Mouse (Mus musculus) thymus, postnatal 36 days (tissue): ENCODE data around the gene Fam76a.
A peak's percentile ranks its signal among the peaks of the same experiment; 100 is the strongest.
"Not testable (repeated sequence)": the region's sequence is repeated elsewhere in the genome, so short reads cannot be mapped to it uniquely, and the experiment has no call there.

Experiments used
- DNase-seq, 2 experiments: peaks; one replicate each; pipeline ENCODE4 v3.0.0; 2022; ENCODE audit warnings: mixed read lengths in 2 of 2

Fam76a gene

DNA sequence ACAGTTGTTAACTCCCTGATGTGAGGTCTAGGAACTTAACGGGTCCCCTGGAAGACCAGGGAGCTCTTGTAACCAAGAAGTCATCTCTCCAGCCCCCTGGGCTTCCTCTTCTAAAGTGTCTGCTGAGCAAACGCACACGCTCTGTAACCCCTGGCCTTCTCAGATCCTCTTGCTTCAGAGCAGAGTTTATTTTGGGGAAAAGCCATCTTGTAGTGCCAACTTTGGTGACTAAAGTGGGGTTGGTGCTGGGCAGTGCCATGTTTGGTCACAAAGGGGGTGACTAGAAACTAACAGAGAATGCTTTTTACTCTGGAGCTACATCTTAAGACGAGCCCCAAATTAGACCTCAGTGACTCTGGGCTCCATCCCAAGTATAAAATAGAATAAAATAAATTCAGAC is 22.4 kb upstream of the Fam76a start:
- DNase-seq: no peak

DNA sequence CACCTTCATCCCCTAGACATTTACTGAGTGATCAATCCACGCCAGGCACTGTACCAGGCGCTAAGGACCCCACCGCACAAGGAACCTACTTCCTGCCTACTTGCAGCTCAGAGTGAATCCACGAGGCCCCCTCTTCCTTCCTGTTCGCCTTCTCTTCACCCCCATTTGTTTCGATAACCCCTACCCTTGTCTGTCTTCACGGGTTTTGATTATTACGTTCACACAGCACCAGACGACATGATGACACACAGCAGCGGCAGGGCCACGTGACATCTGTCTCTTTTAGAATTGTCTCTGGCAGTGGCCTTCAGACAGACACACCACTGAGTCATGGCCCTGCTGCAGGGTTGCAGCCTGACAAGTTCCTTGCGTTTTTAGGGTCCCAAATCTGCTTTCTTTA is 21.7 kb upstream of the Fam76a start:
- DNase-seq: peak; percentile 42 to 58

DNA sequence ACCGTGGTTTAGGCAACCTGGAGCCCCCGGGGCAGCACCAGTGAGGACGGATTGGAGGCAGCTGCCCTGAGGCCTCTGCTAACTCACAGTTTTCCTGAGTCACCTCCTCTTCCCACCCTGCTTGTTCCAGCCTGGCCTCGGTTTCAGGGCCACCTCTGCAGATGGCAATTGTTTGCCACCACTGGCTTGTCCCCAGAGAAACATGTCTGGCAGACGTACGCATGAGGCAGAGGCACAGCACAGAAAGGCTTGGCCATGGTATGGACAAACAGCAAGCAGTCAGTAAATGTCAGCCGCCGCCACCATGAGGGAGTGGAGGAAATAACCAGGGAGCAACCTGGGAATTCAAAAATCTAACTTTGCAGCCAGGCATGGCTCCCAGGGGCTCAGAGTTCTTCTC is 20.7 kb upstream of the Fam76a start:
- peak in 1 of 2 experiments; percentile 25 for DNase-seq

DNA sequence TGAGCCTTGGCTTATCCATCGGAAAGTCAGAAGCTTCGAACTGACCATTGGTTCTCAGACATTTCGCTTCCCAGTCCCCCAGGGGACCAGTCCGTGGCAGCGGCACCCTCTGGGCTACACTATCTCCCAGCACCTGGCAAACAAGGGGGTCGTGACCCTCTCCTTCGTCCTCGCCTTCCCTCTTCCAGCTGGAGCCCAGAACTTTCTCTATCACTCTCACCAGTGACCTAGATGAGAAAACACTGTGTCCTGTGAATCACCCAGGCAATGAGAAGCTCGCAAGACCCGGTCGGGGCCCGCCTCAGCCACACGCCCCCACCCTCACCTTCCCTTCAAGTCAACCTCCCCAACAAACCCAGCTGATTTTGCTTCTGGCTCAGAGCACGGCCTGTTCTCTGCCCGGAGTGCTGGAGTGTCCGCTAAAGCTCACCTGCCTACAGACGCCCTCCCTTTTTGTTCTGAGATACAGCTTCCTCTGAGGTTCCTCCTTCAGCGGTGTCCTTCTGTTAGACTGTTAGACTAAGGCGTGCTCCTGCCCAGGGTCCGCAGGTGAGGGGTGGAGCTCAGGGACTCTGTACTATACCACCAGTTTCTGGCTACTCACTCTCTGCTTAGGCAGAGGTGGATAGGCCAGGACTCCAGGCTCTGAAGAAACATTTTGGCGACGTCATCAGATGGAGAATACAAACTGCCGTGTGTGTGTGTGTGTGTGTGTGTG is 18.8 kb upstream of the Fam76a start:
- no peak for DNase-seq

DNA sequence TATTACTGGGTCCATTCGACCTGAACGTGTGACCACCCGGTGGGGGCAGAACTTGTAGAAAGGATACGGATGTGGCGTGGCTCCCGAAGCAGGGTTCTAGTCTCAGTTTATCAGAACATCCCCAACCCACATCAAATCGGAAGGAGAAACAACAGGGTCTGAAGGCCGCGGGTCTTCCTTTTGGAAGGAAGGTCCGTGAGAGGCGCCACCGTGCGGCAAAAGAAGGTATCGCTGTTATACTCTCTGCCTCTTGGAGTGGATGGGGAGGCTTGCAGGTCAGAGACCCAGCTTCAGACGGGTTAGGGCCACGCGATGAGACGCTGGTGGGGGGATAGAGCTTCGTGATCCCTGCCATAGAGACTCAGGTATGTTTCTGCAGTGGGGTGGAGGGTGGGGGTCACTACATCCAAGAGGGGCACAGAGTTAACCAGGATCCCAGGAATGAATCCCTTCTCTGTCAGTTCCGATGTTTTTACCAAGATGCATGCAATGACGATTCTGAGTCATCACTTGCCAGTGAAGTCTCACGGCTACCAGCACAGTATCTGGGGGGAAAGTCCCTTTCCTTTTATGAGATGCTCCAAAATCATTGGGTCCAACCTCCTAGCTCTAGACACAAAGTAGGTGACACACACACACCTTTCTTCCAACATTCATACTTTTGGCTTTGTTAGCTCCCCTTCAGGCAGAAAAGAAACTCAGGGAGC is 17.2 kb upstream of the Fam76a start:
- DNase-seq: peak; percentile 73 to 79

DNA sequence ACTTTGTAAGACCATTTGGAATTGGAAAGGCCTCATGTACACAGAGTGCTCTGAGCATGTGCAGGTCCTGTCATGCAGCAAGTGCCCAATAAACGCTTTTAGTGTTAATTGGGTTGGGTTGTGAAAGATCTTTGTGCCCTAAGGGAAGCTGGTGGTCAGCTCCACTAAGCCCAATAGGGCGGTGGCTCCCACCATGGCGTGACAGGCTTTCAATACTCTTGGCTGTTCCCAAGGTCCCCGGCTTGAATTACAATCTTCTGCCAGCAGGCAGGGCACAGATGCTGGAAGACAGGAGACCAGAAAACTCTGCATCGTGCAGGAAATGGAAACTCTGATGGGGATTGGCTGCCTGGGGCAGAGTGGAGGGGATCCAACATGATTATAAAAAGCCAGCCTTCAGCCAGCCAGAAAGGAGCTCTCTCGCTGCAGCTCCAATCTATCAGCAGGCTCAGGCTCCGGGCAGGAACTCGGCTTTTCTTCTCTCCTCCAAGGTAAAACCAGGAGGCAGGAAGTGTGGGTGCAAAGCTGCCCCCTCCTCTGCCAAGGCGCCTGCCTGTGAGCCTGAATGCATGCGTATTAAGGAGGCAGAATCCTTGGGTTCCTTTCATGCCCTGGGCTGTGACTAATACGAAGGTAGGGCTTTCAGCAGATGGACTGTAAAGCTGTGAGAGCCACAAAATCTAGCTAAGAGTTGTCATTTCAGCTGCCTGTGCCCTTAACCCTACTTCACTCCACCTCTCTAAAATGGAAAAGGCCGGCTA is 16.0 kb upstream of the Fam76a start:
- DNase-seq: no peak

DNA sequence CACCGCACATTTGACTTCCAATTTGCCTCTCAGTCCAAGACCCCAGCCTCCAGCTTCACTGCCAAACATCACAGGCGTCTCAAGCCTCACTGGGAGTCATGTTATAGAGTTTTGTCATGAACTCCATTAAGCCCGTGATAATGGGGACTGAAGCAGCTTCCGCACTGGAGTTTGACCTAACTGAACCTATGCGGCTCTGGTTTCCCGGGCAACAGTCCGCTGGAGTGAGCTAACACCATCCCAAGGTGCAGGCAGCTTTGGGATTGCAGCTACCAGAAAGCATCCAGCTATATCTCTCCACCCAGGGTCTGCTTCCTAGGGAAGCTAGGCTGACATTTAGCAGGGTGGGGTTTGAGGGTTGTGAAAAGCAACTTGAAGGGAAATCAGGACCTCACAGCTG is 12.3 kb upstream of the Fam76a start:
- DNase-seq: no peak

DNA sequence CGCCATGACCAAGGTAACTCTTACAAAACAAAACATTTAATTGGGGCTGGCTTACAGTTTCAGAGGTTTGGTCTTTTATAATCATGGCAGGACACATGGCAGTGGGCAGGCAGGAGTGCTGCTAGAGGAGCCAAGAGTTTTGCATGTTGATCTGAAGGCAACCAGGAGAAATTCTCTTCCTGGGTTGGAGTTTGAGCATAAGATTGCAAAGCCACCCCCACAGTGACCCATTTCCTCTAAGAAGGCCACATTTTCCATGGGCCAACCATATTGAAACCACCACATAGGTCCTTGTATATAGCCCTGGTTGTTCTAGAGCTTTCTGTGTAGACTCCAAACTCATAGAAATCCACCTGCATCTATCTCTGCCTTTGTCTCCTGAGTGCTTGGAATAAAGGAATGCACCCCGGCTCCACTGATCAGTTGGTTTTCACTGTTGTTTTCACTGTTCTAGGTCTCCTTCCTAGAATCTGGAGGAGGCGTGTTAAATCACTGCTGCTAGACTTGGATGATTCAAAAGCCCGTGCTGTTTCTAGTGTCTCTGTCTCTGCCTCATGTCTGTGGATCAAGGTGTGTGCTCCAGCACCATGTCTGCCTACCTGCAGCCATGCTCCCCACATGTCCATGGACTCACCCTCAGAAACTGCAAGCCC is 10.5 kb upstream of the Fam76a start:
- DNase-seq: no peak

DNA sequence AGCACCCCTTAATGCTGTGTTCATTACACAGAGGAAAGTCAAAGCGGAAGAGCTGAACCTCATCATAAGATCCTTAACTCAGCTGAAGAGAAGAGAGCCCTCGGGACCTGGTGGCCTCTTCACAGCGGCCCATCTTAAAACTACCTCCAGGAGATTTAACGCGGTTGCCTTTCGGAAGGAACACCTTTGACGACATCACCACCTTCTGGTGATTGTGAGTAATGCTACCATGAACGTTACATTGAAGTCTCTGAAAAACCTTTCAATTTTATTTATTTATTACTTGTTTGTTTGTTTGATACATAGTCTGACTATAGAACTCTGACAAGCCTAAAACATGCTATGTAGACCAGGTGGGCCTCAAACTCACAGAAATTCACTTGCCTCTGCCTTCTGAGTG is 8.4 kb upstream of the Fam76a start:
- DNase-seq: peak in 1 of 2 experiments; percentile 45

DNA sequence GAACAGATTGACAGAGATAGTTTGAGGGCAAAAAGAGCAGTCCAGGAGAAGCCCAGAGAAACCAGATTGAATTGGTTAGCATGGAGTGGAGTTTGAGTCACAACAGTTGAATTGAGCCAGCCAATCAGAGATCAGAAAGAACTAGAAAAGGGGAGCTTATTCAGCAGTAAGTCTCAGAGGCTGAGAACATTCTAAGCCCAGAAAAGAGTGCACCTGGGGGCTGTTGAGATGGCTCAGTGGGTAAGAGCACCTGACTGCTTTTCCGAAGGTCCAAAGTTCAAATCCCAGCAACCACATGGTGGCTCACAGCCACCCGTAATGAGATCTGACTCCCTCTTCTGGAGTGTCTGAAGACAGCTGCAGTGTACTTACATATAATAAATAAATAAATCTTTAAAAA is 4.2 kb upstream of the Fam76a start:
- DNase-seq: not testable (repeated sequence)

DNA sequence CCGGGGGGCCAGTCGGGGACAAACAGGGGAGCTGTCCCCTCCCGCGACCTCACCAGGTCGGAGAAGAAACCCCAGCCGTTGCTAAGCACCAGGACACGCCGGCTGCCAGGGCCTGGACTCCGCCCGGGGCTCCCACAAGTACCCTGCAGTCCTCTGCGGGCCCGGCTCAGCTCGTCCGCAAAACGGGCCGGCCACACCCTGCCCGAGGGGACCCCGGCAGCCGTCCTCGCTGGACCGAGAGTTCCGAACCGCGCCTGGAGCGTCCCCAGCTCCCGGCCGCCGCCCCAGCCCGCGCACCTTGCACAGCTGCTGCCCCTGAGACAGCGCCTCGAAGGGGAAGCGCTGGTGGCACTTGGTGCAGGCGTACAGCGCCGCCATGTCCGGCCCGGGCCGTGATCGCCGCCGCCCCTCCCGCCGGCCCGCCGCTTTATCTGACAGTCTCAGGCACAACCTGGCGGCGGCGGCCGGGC is 262 bp downstream of the Fam76a start:
- no peak for DNase-seq

DNA sequence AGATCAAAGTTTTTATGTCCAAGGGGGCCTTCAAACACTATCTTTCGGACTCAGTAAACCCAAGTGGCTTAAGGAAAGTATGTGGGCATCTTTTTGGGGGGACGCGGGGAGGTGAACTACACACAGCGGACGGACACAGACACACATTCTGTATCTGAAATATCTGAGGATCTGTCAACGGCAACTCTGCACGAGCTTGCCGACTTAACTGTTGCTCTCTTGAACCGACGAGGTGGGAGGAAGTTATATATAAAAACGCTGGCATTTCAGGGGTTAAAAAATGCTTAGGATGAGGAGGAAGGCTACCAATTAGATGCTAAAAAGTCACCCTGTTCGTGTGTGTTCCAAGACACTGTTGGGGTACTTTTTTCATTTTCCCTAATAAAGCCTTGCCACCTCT is 870 bp downstream of the Fam76a start:
- no peak for DNase-seq

DNA sequence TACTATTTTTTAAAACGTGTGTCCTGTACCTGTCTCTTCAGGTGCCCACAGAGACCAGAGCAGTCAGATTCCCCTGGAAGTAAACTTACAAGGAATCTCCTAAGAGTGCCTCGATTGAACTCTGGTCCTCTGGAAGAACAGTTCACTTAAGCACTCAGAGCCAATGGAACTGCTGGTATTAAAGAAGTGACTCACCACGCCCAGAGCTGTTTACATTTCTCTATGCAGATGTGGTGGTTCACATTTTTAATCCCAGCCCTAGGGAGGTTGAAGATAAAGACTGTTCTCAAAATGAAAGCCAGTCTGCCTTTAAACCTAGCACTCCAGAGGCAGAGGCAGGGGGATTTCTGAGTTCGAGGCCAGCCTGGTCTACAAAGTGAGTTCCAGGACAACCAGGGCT is 2.2 kb downstream of the Fam76a start:
- no peak for DNase-seq

DNA sequence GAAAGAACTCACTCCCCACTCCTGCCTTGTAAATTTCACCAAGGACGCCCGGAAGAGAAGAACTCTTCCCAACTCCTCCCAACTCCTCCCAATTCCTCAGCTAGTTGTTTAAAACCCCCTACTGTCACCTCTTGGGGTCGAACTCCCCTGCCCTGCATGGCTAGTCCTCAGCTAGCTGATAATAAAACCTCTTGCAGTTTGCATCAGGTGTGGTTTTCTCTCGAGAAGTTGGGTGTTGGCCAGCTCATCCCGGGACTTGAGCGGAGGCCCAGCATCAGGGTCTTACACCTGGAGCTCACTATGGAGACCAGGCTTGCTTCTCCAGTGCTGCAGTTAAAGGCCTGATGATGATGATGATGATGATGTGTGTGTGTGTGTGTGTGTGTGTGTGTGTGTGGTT is 3.9 kb downstream of the Fam76a start:
- not testable (repeated sequence) for DNase-seq

DNA sequence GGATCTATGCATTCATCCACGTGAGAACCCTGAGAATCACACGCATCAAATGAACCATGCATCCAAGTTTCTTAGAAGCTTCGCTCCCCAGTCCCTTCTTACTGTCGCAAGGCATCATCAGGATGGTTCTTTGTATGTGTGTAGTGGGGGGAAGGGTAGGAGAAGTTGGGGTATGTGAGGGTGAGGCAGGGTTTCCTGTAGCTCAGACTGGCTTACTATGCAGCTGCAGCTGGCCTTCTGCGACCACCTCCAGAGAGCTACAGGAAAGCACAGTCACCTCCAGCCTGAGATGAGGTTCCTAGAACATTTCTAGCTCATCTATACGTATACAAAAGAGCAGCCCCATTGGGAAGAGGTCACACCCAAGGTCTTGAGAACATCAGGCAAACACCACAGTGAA is 10.2 kb downstream of the Fam76a start:
- peak; percentile 38 to 66 for DNase-seq

DNA sequence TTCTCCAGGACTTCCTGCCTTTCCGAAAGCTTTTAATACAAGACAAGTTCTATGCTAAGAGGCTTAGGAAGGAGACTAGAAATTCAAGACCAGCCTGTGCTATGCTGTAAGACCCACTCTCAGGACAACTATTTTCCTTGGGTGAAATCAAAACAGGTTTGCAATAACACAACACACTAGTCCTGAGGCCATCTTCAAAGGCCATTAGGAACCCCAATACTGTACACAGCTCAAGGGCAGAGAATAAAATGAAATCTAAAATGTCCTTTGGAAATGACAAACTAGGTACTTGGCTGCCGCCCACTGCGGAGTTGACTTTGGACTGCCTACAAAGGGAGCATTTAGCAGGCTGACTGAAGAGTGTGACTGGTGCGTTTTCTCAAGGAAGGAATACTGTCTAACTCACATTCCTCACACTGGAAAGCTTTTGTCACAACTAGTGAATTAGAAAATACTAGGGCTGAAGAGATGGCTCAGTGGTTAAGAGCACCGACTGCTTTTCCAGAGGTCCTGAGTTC is 16.5 kb downstream of the Fam76a start:
- DNase-seq: no peak

DNA sequence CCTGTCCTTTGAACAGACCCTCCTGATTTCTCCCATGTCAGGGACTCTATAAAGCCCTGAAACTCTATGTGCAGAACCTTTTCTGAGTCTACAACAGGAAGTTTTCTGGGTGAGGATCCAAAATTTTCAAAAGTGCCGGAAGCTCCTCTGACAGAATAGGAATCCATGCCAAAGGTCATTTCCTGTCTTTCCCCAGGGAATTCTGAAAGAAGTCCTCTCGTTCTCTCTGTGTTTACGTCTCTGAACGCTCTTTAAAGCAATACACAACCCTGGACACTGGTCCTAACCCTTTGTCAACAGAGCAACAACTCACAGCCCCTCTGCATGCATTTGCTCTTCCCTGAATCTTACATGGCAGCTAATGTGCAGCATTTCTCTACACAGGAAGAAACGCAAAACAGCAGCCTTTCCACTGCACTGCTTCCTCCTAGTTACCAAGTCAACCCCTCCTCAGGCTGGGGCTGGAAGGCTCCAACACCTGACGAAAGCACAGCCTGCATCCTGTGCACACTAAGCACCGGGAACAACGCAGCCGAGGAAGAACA is 17.5 kb downstream of the Fam76a start:
- no peak for DNase-seq

DNA sequence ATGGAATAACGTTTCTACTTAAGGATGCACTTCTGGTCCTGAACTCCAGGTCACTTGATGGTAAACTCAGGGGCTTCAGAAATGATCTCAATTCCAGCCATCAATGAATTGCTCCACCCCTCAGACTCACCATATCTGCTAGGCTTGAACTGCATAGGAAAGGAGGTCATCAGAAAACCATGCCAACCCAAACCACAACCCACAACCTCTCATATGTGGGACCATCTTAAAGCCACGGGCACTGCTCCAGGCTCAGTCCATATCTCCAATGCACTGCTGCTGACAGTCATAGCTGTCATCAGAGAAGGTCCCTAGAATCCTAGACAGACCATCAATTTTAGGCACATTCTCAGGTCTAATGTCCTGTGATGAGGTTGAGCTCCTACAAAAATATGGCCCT is 18.3 kb downstream of the Fam76a start:
- DNase-seq: no peak

DNA sequence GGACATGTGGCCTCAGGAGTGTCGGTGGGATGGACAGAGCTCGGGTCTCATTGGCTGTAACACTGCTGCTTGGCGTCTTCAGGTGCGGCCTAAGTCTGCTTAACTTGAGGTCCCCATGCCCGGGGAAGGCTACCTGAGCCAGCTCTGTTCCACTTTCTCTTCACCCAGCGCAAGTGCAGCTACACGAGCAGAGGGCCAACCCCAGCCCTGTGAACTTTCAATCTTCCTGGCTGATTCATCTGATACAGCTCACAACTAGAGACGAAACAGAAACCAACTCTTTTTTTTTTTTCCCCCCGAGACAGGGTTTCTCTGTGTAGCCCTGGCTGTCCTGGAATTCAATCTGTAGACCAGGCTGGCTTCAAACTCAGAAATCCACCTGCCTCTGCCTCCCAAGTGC is 24.2 kb downstream of the Fam76a start:
- no peak for DNase-seq

DNA sequence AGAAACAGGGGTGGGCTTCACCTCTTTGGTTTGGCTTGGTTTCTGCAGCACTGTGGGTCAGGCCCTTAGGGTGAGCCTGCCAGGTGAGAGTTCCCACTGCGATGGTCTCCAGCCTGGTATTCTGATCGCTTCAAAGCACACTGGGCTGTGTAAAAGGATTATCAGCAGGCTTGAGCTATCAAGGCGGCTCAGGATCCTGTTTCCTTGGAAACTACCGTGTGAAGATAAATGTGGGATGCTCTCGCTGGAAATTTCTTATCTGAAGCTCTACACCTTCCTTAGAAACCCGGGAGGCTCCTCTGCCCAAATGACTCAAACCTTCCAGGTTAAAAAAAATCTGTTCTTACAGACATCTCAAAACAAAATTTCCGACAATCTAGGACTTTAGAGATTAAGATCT is 28.0 kb downstream of the Fam76a start:
- DNase-seq: no peak

DNA sequence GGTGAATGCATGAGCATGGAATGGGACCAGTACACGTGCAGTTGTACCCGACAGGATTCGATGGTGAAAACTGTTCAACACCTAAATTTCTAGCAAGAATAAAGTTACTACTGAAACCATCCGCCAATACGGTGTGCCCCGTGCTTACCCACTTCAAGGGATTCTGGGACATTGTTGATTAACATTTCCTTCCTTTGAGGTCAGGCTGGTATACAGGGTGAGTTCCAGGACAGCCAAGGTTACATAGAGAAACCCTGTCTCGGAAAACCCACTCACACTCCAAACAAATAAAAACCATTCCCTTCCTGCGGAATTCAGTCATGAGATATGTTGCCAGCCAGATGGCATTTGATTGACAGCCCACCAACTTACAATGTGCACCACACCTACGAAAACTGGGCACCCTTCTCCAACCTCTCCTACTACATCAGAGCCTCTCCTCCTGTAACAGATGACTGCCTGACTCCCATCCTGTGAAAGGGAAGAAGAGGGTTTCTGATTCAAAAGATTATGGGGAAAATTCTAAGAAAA is 37.4 kb downstream of the Fam76a start:
- DNase-seq: no peak

DNA sequence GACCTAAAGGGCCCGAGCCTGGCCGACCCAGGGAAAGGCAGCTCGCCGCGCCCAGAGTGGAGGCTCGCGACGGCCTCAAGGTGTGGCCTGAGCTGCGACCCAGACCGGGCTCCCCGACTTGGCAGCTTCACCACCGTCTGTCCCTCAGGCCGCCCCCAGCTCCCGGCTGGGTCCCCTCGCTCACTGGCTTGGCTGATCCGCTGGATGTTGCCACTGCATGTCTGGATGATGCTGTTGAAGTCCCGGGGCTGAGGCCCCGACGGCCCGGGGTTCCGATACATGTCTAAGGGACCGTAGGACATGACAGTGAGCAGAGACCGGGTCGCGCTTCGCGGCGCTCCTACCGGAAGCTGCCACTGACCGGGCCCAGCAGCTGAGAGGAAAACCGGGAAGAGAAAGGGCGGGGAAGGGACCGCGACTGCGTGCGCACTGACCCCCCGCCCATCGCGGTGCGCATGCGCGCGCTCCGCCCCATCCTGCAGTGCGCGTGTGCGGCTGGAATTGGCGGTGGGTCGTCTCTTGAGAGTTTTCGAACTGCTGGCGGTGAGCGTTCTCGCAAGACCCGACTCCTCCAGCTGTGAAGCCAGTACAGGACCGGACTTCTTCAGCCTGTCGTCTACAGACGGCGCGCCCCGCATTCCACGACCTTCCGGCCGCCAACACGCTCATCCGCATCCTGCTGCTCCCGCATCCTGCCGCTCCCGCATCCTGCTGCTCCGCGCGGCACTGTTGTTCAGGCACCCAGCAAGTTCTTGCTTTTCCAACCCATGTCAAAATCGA is 38.1 kb downstream of the Fam76a start, which contains the start of gene Stx12:
TSS of gene Stx12 (minus strand) at position 446 of the 780 bp plus-strand sequence.
- peak; percentile 85 to 86 for DNase-seq
